Mouse (Mus musculus) forebrain, embryonic 11.5 days (tissue): ENCODE data around the gene Shf. TPM values are rescaled to one million over a fixed set of nuclear protein-coding genes. Genes with fewer than 3 reads are reported as not detected.

Experiments used
- ATAC-seq: fragments of 200-750 bp; cut with Nextera tagmentation; replicated peaks from 2 replicates; pipeline ENCODE4 v1.8.0; 2017; ENCODE audit warnings: moderate TSS enrichment; ENCODE audit not compliant: low FRiP score
- DNase-seq: peaks from one replicate; pipeline ENCODE4 v3.0.0-alpha.2; 2017; ENCODE audit warnings: low spot score
- H3K27ac ChIP-seq: fragments of 300-500 bp; sonication (generic); 2 replicates; pipeline ENCODE4 v1.5.1; 2014; ENCODE audit warnings: low read depth, low read length
- H3K27me3 ChIP-seq: fragments of 300-500 bp; sonication (generic); 2 replicates; pipeline ENCODE4 v1.6.1; 2014; ENCODE audit warnings: mild to moderate bottlenecking, low read length, mixed read lengths; ENCODE audit not compliant: control insufficient read depth, insufficient read depth
- H3K36me3 ChIP-seq: fragments of 300-500 bp; sonication (generic); 2 replicates; pipeline ENCODE4 v1.6.1; 2014; ENCODE audit warnings: mild to moderate bottlenecking, low read length, moderate library complexity, mixed read lengths; ENCODE audit not compliant: control insufficient read depth, insufficient read depth
- H3K4me1 ChIP-seq: fragments of 300-500 bp; sonication (generic); replicated peaks from 2 replicates; pipeline ENCODE4 v1.6.1; 2014; ENCODE audit warnings: low read length, mixed read lengths; ENCODE audit not compliant: control insufficient read depth, insufficient read depth
- H3K4me2 ChIP-seq: fragments of 300-500 bp; sonication (generic); 2 replicates; pipeline ENCODE4 v1.6.1; 2014; ENCODE audit warnings: low read depth, mild to moderate bottlenecking, low read length, moderate library complexity, mixed read lengths; ENCODE audit not compliant: severe bottlenecking
- H3K4me3 ChIP-seq: fragments of 300-500 bp; sonication (generic); 2 replicates; pipeline ENCODE4 v1.5.1; 2014; ENCODE audit warnings: low read depth, low read length
- H3K9ac ChIP-seq: fragments of 300-500 bp; sonication (generic); 2 replicates; pipeline ENCODE4 v1.6.1; 2014; ENCODE audit warnings: low read length
- H3K9me3 ChIP-seq: fragments of 300-500 bp; sonication (generic); 2 replicates; pipeline ENCODE4 v1.6.1; 2016; ENCODE audit warnings: low read length, mixed read lengths; ENCODE audit not compliant: control insufficient read depth
- WGBS: fragments of 180-500 bp; shearing (Covaris S2); extraction: QIAGEN DNeasy Blood & Tissue Kit; methylation state at CpG from one replicate; pipeline ENCODE4 v1.1.7; 2014; 5-methylcytosine and 5-hydroxymethylcytosine counted together
- polyA plus RNA-seq: library from polyadenylated mRNA; unstranded; fragments of >200 nt; fragmentation: Nextera tagmentation; extraction: Ambion mirVana; gene quantifications from 2 replicates; pipeline ENCODE4 v1.2.1, GENCODE M21; 2014

The Shf gene
- polyA plus RNA-seq, 1 experiment from 2014 or later, result 5.2 TPM

DNA sequence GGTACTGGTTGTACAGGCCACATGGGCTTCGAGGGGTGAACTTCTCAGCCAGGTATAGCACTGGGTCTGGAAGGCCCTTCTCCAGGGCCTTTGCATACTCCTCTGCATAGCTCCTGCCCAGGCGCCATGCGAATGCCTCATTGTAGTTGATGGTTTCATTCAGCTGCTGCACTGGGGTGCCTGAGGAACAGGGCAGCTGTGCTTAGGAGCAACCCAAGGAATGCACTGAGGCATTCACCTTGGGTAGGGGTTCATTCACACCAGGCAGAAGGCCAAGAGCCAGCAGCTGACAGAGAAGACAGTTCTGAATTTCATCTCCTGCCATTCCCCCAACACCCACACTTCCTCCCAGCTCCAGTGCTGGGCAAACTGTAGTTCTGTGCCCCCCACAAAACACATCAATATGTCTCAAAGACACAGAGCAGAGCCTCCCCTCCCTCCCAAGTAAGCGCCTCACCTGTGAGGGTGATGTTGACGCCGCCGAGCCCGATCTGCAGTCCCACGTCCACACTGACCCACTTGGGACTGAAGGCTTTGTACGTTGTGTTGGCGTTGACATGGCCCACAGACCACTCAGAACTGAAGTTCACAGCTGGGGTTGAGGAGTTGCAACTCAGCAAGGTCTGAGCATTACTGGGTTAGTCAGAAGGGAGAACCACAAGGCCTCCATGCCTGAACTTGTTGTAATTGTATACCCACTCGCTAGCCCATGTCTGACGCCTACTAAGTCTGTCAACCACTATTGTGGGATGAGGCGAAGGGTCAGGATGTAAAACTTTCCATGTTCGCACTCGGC lies 63.7 kb downstream of the Shf start:
- ATAC-seq (no peak), DNase-seq (no peak)
- no peak overlapping the region for H3K27ac ChIP-seq
- 86% methylated on average over 16 of the region's 16 CpGs for WGBS
- H3K4me3 ChIP-seq, result no peak overlapping the region
- H3K4me2 ChIP-seq, result no peak overlapping the region
- H3K27me3 ChIP-seq, result peaks cover 30% of the 10 kb centered on the region
- no peaks in the 10 kb centered on the region for H3K36me3 ChIP-seq
- H3K9ac ChIP-seq, result no peak overlapping the region
- H3K4me1 ChIP-seq, result peaks cover 11% of the 10 kb centered on the region
- no peaks in the 10 kb centered on the region for H3K9me3 ChIP-seq

- ATAC-seq (no peak), DNase-seq (no peak)
- Histone ChIP-seq H3K4me3 (no peak overlapping the region), H3K27ac (no peak overlapping the region), H3K4me2 (no peak overlapping the region), H3K9ac (no peak overlapping the region), H3K4me1 (peaks cover 11% of the 10 kb centered on the region), H3K36me3 (no peaks in the 10 kb centered on the region), H3K9me3 (no peaks in the 10 kb centered on the region), H3K27me3 (peaks cover 37% of the 10 kb centered on the region)
- 86% methylated on average over 6 of the region's 6 CpGs for WGBS
These were observed 64.4 kb downstream of the Shf start for GRCm38 (mm10) chr2:122304544-122304943.

DNA sequence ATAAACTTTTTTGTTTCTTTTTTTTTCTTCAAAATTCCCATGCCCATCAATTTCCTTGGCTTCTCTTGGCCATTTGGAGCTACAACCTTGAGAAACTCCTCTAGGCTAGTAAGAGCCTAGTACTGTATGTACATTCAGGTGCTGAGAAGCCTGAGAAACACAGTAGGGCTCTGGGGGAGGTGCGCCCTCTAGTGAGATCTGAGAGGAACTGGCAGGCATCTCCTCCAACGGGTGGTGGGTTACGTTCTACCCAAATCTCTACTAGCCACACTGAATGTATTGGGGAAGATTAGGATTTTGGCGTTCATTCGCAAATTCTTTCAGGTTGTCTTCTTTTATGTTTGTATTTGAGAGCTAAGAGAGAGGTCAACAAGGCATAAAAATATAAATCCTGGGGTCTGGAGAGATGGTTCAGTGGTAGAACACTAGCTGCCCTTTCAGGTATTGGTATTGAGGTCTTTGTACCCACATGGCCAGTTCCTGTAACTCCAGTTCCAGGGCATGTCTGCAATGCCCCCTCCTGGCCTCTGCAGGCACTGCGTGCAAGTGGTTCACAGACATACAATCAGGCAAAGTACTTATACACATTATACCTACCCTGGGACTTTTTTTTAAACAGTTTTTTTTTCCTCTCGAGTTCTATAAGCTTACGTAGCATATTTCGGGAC lies 66.3 kb downstream of the Shf start:
- Histone ChIP-seq H3K4me3 (no peak overlapping the region), H3K27ac (no peak overlapping the region), H3K4me2 (no peak overlapping the region), H3K36me3 (no peaks in the 10 kb centered on the region), H3K9me3 (no peaks in the 10 kb centered on the region), H3K27me3 (peaks cover 56% of the 10 kb centered on the region), H3K4me1 (peaks cover 22% of the 10 kb centered on the region), H3K9ac (no peak overlapping the region)
- DNase-seq (peak; percentile 86), ATAC-seq (peak; percentile 66; the same call in 1 of the 2 replicates)
- 10% methylated on average over 9 of the region's 9 CpGs for WGBS

DNA sequence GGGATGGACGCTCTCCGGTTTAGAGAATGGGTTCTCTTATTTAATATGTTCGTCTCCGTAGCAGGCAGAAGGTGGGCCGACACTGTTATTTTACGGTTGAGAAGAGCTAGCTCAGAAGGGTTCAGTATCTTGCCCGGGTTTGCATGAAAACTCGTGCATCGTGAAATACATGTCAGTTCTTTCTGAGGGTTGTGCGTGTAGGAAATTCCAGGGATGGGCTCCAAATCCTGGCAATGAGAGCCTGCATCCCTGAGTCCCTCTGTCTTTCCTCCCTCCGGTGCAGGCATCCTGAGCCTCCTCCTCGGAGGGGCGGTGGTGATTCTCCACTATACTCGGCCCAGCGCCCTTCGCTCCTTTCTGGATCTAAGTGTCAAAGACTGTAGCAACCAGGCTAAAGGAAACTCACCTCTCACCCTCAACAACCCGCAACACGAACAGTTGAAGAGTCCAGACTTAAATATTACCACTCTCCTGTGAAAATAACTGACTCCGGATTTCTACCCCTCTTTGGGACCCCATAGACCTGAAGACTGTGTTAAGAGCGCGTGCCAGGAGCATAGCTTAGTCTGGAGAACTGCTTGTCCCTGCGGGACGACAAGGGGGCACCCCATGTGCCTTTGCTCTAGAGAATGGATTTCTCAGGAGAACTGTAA lies 66.9 kb downstream of the Shf start:
- H3K9ac ChIP-seq, result peak overlapping the region; percentile 20; the same call in 1 of the 2 replicates

GRCm38 (mm10) chr2:122301081-122301920 lies 67.7 kb downstream of the Shf start:
- no peaks in the 10 kb centered on the region for H3K36me3 ChIP-seq
- ATAC-seq, result peak; percentile 28; the same call in 1 of the 2 replicates
- H3K27me3 ChIP-seq, result peaks cover 66% of the 10 kb centered on the region
- H3K27ac ChIP-seq, result no peak overlapping the region
- peak; percentile 66 for DNase-seq
- no peaks in the 10 kb centered on the region for H3K9me3 ChIP-seq
- peaks cover 22% of the 10 kb centered on the region for H3K4me1 ChIP-seq
- H3K4me3 ChIP-seq, result peak overlapping the region; percentile 32
- H3K9ac ChIP-seq, result peak overlapping the region; percentile 20; the same call in 1 of the 2 replicates
- WGBS, result 1% methylated on average over 48 of the region's 48 CpGs
- peak overlapping the region; percentile 46 for H3K4me2 ChIP-seq

More for the DNA sequence above, 66.9 kb downstream of the Shf start:
- Histone ChIP-seq H3K36me3 (no peaks in the 10 kb centered on the region), H3K27ac (no peak overlapping the region), H3K4me2 (peak overlapping the region; percentile 46), H3K9me3 (no peaks in the 10 kb centered on the region), H3K4me3 (peak overlapping the region; percentile 32), H3K4me1 (peaks cover 22% of the 10 kb centered on the region), H3K27me3 (peaks cover 62% of the 10 kb centered on the region)
- DNase-seq (no peak), ATAC-seq (no peak)
- 4% methylated on average over 23 of the region's 23 CpGs for WGBS

GRCm38 (mm10) chr2:122300656-122301020 lies 68.3 kb downstream of the Shf start:
- DNase-seq (no peak), ATAC-seq (no peak)
- Histone ChIP-seq H3K27ac (no peak overlapping the region), H3K36me3 (no peaks in the 10 kb centered on the region), H3K27me3 (peaks cover 71% of the 10 kb centered on the region), H3K9ac (no peak overlapping the region), H3K4me1 (peaks cover 22% of the 10 kb centered on the region), H3K4me3 (no peak overlapping the region), H3K4me2 (no peak overlapping the region), H3K9me3 (no peaks in the 10 kb centered on the region)
- 4% methylated on average over 14 of the region's 14 CpGs for WGBS

DNA sequence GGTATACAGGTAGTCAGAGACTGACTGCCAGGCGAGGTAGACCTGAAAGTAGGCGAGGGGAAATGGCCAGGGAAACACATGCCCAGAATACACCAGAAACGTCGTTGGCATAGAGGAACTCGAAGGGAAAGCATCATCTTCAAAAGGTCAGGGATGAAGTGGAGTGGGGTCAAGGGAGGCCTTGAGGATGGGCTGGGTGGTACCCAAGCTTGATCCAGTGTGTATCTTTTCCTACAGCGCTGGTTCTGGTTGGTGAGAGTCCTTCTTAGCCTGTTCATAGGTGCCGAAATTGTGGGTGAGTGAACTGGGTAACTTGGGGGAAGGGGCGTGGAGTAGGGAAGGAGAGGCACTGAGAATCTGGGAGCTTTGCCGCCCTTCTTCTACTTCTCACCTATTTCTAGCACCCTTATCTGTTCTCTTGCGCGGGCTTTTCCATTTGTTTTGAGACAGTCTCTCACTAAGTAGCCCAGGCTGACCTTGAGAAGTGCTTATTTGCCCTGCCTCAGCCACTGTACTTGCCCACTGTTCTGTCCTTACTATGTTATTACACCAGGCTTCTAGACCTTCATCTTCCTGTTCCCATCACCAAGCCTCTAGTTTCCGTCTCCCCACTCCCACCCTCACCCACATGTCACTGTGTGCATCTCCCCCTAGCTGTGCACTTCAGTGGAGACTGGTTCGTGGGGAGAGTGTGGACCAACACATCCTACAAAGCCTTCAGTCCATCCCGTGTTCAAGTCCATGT lies 68.9 kb downstream of the Shf start:
- no peak overlapping the region for H3K4me3 ChIP-seq
- no peaks in the 10 kb centered on the region for H3K36me3 ChIP-seq
- peaks cover 76% of the 10 kb centered on the region for H3K27me3 ChIP-seq
- ATAC-seq, result no peak
- H3K4me1 ChIP-seq, result peaks cover 22% of the 10 kb centered on the region
- DNase-seq, result no peak
- H3K9me3 ChIP-seq, result no peaks in the 10 kb centered on the region
- H3K27ac ChIP-seq, result no peak overlapping the region
- H3K4me2 ChIP-seq, result no peak overlapping the region
- H3K9ac ChIP-seq, result no peak overlapping the region
- 7% methylated on average over 14 of the region's 14 CpGs for WGBS
